Mouse (Mus musculus): ENCODE data around the gene Nxt1.

The Nxt1 gene

GRCm38 (mm10) chr2:148689444-148690140 is 17.2 kb downstream of the Nxt1 start:
- no peak for DNase-seq

GRCm38 (mm10) chr2:148690291-148690690 is 17.9 kb downstream of the Nxt1 start:
- DNase-seq: no peak

GRCm38 (mm10) chr2:148690781-148691180 is 18.4 kb downstream of the Nxt1 start:
- DNase-seq: no peak

- DNase-seq: no peak
Observed at GRCm38 (mm10) chr2:148698571-148698970, 26.2 kb downstream of the Nxt1 start.

GRCm38 (mm10) chr2:148706409-148707201 is 34.2 kb downstream of the Nxt1 start:
- no peak for DNase-seq

- DNase-seq: no peak
Observed at GRCm38 (mm10) chr2:148707202-148707530, 34.8 kb downstream of the Nxt1 start.

GRCm38 (mm10) chr2:148712326-148712725 is 39.9 kb downstream of the Nxt1 start:
- no peak for DNase-seq

- no peak for DNase-seq
Observed at GRCm38 (mm10) chr2:148717072-148717471, 44.7 kb downstream of the Nxt1 start.

GRCm38 (mm10) chr2:148719271-148719995 is 47.0 kb downstream of the Nxt1 start:
- DNase-seq: no peak
